Mouse (Mus musculus) MEL (cell line): Measurements from ENCODE around the gene Actr8. TPM values are rescaled to one million over a fixed set of nuclear protein-coding genes. Genes with fewer than 3 reads are reported as not detected.

Source experiments
- DNase-seq: peaks from one replicate; pipeline ENCODE4 v3.0.0; 2011; ENCODE audit warnings: low read depth, low spot score
- H3K27ac ChIP-seq: 2 replicates; pipeline ENCODE4 v1.5.1; 2012; ENCODE audit warnings: low read depth, mild to moderate bottlenecking, control low read depth, low read length, moderate library complexity; ENCODE audit not compliant: control insufficient read depth
- H3K27me3 ChIP-seq, 2 experiments: fragments of 150-350 bp in 1 of 2; sonication (generic) in 1 of 2; 2 replicates each; pipeline ENCODE4 v1.6.1; 2012; ENCODE audit warnings: low read length in 2 of 2, mild to moderate bottlenecking in 2 of 2, improper control_type of control experiment in 1 of 2, moderate library complexity in 1 of 2; ENCODE audit not compliant: insufficient read depth in 2 of 2, control insufficient read depth in 1 of 2
- H3K36me3 ChIP-seq, 2 experiments: 2 replicates each; pipeline ENCODE4 v1.6.1; 2012 to 2014; ENCODE audit warnings: low read length in 2 of 2, improper control_type of control experiment in 1 of 2, inconsistent platforms in 1 of 2, mild to moderate bottlenecking in 1 of 2; ENCODE audit not compliant: insufficient read depth in 2 of 2, control insufficient read depth in 1 of 2
- H3K4me1 ChIP-seq, 2 experiments: fragments of 150-350 bp in 1 of 2; sonication (generic) in 1 of 2; 2 replicates each; pipeline ENCODE4 v1.6.1; 2012; ENCODE audit warnings: low read length in 2 of 2, improper control_type of control experiment in 1 of 2, mild to moderate bottlenecking in 1 of 2; ENCODE audit not compliant: insufficient read depth in 2 of 2, control insufficient read depth in 1 of 2
- H3K4me3 ChIP-seq, 2 experiments: fragments of 150-350 bp in 1 of 2; sonication (generic) in 1 of 2; 2 replicates each; pipeline ENCODE4 v1.5.1; 2012; ENCODE audit warnings: low read depth in 2 of 2, low read length in 2 of 2, mild to moderate bottlenecking in 2 of 2, moderate library complexity in 2 of 2, control low read depth in 1 of 2, improper control_type of control experiment in 1 of 2; ENCODE audit not compliant: control insufficient read depth in 1 of 2, insufficient read depth in 1 of 2
- H3K79me2 ChIP-seq: 2 replicates; pipeline ENCODE4 v1.6.1; 2012; ENCODE audit warnings: mild to moderate bottlenecking, low read length, moderate library complexity; ENCODE audit not compliant: control insufficient read depth, poor library complexity, insufficient read depth
- H3K9ac ChIP-seq: 2 replicates; pipeline ENCODE4 v1.6.1; 2012; ENCODE audit warnings: low read depth, mild to moderate bottlenecking, control low read depth, low read length, moderate library complexity; ENCODE audit not compliant: control insufficient read depth, poor library complexity, severe bottlenecking
- H3K9me3 ChIP-seq: fragments of 150-350 bp; sonication (generic); replicated peaks from 2 replicates; pipeline ENCODE4 v1.6.1; 2012; ENCODE audit warnings: mild to moderate bottlenecking, low read length, improper control_type of control experiment, moderate library complexity; ENCODE audit not compliant: insufficient read depth
- BHLHE40 ChIP-seq: IDR thresholded peaks from 2 replicates; pipeline ENCODE4 v1.6.1; 2012; ENCODE audit warnings: low read depth, mild to moderate bottlenecking, inconsistent platforms, low read length, improper control_type of control experiment, borderline replicate concordance
- CHD1 ChIP-seq: IDR thresholded peaks from 2 replicates; pipeline ENCODE4 v1.6.1; 2012; ENCODE audit warnings: low read depth, mild to moderate bottlenecking, inconsistent platforms, low read length, improper control_type of control experiment
- E2F4 ChIP-seq: IDR thresholded peaks from 2 replicates; pipeline ENCODE4 v1.6.1; 2011; ENCODE audit warnings: low read depth, low read length, improper control_type of control experiment, borderline replicate concordance
- EP300 ChIP-seq, 2 experiments: IDR thresholded peaks; 2 replicates each; pipeline ENCODE4 v1.6.1; 2011; ENCODE audit warnings: improper control_type of control experiment in 2 of 2, low read length in 2 of 2, low read depth in 1 of 2, mild to moderate bottlenecking in 1 of 2
- KAT2A ChIP-seq: conservative IDR thresholded peaks from 2 replicates; pipeline ENCODE4 v1.6.1; 2012; ENCODE audit warnings: low read depth, low read length, improper control_type of control experiment, inconsistent platforms
- MAFK ChIP-seq: IDR thresholded peaks from 2 replicates; pipeline ENCODE4 v1.6.1; 2011; ENCODE audit warnings: low read depth, mild to moderate bottlenecking, low read length, improper control_type of control experiment, borderline replicate concordance
- MAX ChIP-seq: IDR thresholded peaks from 2 replicates; pipeline ENCODE4 v1.6.1; 2011; ENCODE audit warnings: low read length, improper control_type of control experiment
- MAZ ChIP-seq: IDR thresholded peaks from 2 replicates; pipeline ENCODE4 v1.6.1; 2012; ENCODE audit warnings: low read depth, mild to moderate bottlenecking, inconsistent platforms, low read length, improper control_type of control experiment
- MYB ChIP-seq: IDR thresholded peaks from 2 replicates; pipeline ENCODE4 v1.6.1; 2011; ENCODE audit warnings: mild to moderate bottlenecking, low read depth, low read length, improper control_type of control experiment
- NELFE ChIP-seq: IDR thresholded peaks from 2 replicates; pipeline ENCODE4 v1.6.1; 2011; ENCODE audit warnings: low read depth, low read length, improper control_type of control experiment
- NRF1 ChIP-seq: IDR thresholded peaks from 2 replicates; pipeline ENCODE4 v1.6.1; 2014; ENCODE audit warnings: low read depth, mild to moderate bottlenecking, inconsistent platforms, low read length, improper control_type of control experiment, moderate library complexity; ENCODE audit not compliant: poor library complexity, insufficient read depth, severe bottlenecking
- POLR2AphosphoS5 ChIP-seq: IDR thresholded peaks from 2 replicates; pipeline ENCODE4 v1.6.1; 2012; ENCODE audit warnings: low read depth, borderline replicate concordance, mild to moderate bottlenecking, inconsistent platforms, low read length, moderate library complexity, mixed read lengths
- RCOR1 ChIP-seq: IDR thresholded peaks from 2 replicates; pipeline ENCODE4 v1.6.1; 2012; ENCODE audit warnings: low read depth, mild to moderate bottlenecking, inconsistent platforms, low read length, improper control_type of control experiment
- TAL1 ChIP-seq: IDR thresholded peaks from 2 replicates; pipeline ENCODE4 v1.6.1; 2012; ENCODE audit warnings: mild to moderate bottlenecking, inconsistent platforms, low read length, moderate library complexity, mixed read lengths
- TCF12 ChIP-seq: IDR thresholded peaks from 2 replicates; pipeline ENCODE4 v1.6.1; 2014; ENCODE audit warnings: low read depth, mild to moderate bottlenecking, inconsistent platforms, low read length, improper control_type of control experiment, moderate library complexity
- USF1 ChIP-seq: IDR thresholded peaks from 2 replicates; pipeline ENCODE4 v1.6.1; 2014; ENCODE audit warnings: low read depth, mild to moderate bottlenecking, inconsistent platforms, low read length, improper control_type of control experiment, moderate library complexity
- USF2 ChIP-seq, 2 experiments: IDR thresholded peaks; 2 replicates each; pipeline ENCODE4 v1.6.1; 2011 to 2012; ENCODE audit warnings: improper control_type of control experiment in 2 of 2, low read length in 2 of 2, borderline replicate concordance in 1 of 2, inconsistent platforms in 1 of 2, low read depth in 1 of 2, mild to moderate bottlenecking in 1 of 2; ENCODE audit not compliant: insufficient read depth in 1 of 2
- ZKSCAN1 ChIP-seq: IDR thresholded peaks from 2 replicates; pipeline ENCODE4 v1.6.1; 2012; ENCODE audit warnings: low read depth, mild to moderate bottlenecking, inconsistent platforms, low read length, improper control_type of control experiment, moderate library complexity
- ZMIZ1 ChIP-seq: IDR thresholded peaks from 2 replicates; pipeline ENCODE4 v1.6.1; 2012; ENCODE audit warnings: low read depth, mild to moderate bottlenecking, inconsistent platforms, low read length, improper control_type of control experiment, moderate library complexity
- ZNF384 ChIP-seq: IDR thresholded peaks from 2 replicates; pipeline ENCODE4 v1.6.1; 2012; ENCODE audit warnings: low read depth, mild to moderate bottlenecking, inconsistent platforms, low read length, improper control_type of control experiment
- polyA plus RNA-seq, 2 experiments: library from polyadenylated mRNA; stranded (reverse) in 1 of 2; unstranded in 1 of 2; fragments of >175 nt in 1 of 2; fragments of >200 nt in 1 of 2; gene quantifications; 2 replicates each; pipeline versions ENCODE4 v1.2.1 to v1.2.4; 2012; ENCODE audit warnings: low replicate concordance in 2 of 2, low read depth in 1 of 2; ENCODE audit not compliant: insufficient read length in 2 of 2, insufficient read depth in 1 of 2, missing spikeins in 1 of 2
- total RNA-seq: library from RNA; depleted of rRNA; stranded (reverse); fragments of 300-350 nt; gene quantifications from 2 replicates; pipeline ENCODE4 v1.2.3, GENCODE M21; 2012

Actr8 gene
- total and polyA plus RNA-seq, 3 experiments = 31.0 to 36.4 TPM; not detected in 1

- DNase-seq = no peak
- Histone ChIP-seq H3K4me3 (no peak overlapping the region), H3K4me1 (0 out of 4 replicates have a peak, but pooled peaks cover 0 to 3% of the 10 kb centered on the region in 2 experiments)
- TF ChIP-seq MAFK (no peak), KAT2A (no peak), MAZ (no peak), TCF12 (no peak), ZNF384 (no peak), ZMIZ1 (no peak), E2F4 (no peak), BHLHE40 (no peak), NELFE (no peak), TAL1 (no peak), POLR2AphosphoS5 (no peak), RCOR1 (no peak), NRF1 (no peak), CHD1 (no peak), ZKSCAN1 (no peak), MAX (no peak), EP300 (IDR thresholded peaks at IDR 0.05; ENCODE audit: low read depth in 1 of 2, low read length in 2 of 2) (no peak), USF1 (no peak), USF2 (IDR thresholded peaks at IDR 0.05; ENCODE audit: borderline replicate concordance in 1 of 2, insufficient read depth in 1 of 2, low read depth in 1 of 2, low read length in 2 of 2) (no peak), MYB (no peak)
- TF ChIP-seq, all 39 proteins: peak for 0
- Histone ChIP-seq H3K36me3 (peaks cover 0 to 4% of the 10 kb centered on the region in 2 experiments; a peak in 1 of 4 replicates), H3K9ac (no peak overlapping the region), H3K9me3 (no peaks in the 10 kb centered on the region), H3K27ac (no peak overlapping the region), H3K27me3 (no peaks in the 10 kb centered on the region), H3K79me2 (no peaks in the 10 kb centered on the region)
These were observed 16.8 kb downstream of the Actr8 start for GRCm38 (mm10) chr14:29994976-29995375.
